Mouse (Mus musculus) adrenal gland (tissue): ENCODE measurements around the gene Hlx.

ENCODE experiments used
- intact Hi-C: fragments of 180-260 bp; cut with DNase I; formaldehyde crosslinking; loops from one replicate; pipeline ENCODE4 v1.15.1; 2025

Hlx gene

GRCm38 (mm10) chr1:184734067-184734830, 1.8 kb upstream of the Hlx start:
- intact Hi-C loops = no loop called here

GRCm38 (mm10) chr1:184733300-184734066, 1.1 kb upstream of the Hlx start:
- intact Hi-C loops = no loop called here

- intact Hi-C loops = no loop called here
Measured at GRCm38 (mm10) chr1:184731644-184732545, 524 bp downstream of the Hlx start.

GRCm38 (mm10) chr1:184731091-184731640, 1.3 kb downstream of the Hlx start:
- intact Hi-C loops = no loop called here

GRCm38 (mm10) chr1:184730453-184731013, 1.9 kb downstream of the Hlx start:
- intact Hi-C loops = no loop called here

GRCm38 (mm10) chr1:184729357-184730140, 2.9 kb downstream of the Hlx start:
- intact Hi-C loops = no loop called here

- intact Hi-C loops = no loop called here
Measured at GRCm38 (mm10) chr1:184728561-184729115, 3.8 kb downstream of the Hlx start.

- intact Hi-C loops = no loop called here
Measured at GRCm38 (mm10) chr1:184727401-184728265, 4.8 kb downstream of the Hlx start.

- intact Hi-C loops = no loop called here
Measured at GRCm38 (mm10) chr1:184726576-184727300, 5.7 kb downstream of the Hlx start.

- intact Hi-C loops = no loop called here
Measured at GRCm38 (mm10) chr1:184725318-184725790, 7.1 kb downstream of the Hlx start.

GRCm38 (mm10) chr1:184724551-184725317, 7.7 kb downstream of the Hlx start:
- intact Hi-C loops = no loop called here

GRCm38 (mm10) chr1:184723899-184724298, 8.5 kb downstream of the Hlx start:
- intact Hi-C loops = no loop called here

- intact Hi-C loops = no loop called here
Measured at GRCm38 (mm10) chr1:184721121-184721520, 11.3 kb downstream of the Hlx start.

GRCm38 (mm10) chr1:184720162-184721025, 12.0 kb downstream of the Hlx start:
- intact Hi-C loops = no loop called here

- intact Hi-C loops = no loop called here
Measured at GRCm38 (mm10) chr1:184718261-184719120, 13.9 kb downstream of the Hlx start.
